Mouse (Mus musculus): ENCODE data around the gene Tulp4. TPM values are rescaled to one million over a fixed set of nuclear protein-coding genes. Genes with fewer than 3 reads are reported as not detected.

Gene Tulp4
- polyA plus RNA-seq, 1 experiment, result 58.8 TPM

GRCm38 (mm10) chr17:6178564-6179267 lies 72.5 kb downstream of the Tulp4 start:
- Histone ChIP-seq H3K27ac (ENCODE audit: control insufficient read depth, insufficient read depth, low read length) (no peak overlapping the region), H3K4me1 (replicated peaks; ENCODE audit: control insufficient read depth, insufficient read depth, low read length) (no peaks in the 10 kb centered on the region), H3K4me3 (ENCODE audit: control insufficient read depth, insufficient read depth, low read length) (no peak overlapping the region), H3K36me3 (ENCODE audit: control insufficient read depth, insufficient read depth, low read length) (no peaks in the 10 kb centered on the region), H3K27me3 (ENCODE audit: control insufficient read depth, insufficient read depth, low read length) (no peaks in the 10 kb centered on the region)
- DNase-seq, result no peak
- TF ChIP-seq CTCF (IDR thresholded peaks at IDR 0.05; ENCODE audit: borderline replicate concordance, control insufficient read depth, extremely low read depth, insufficient read depth, low read length, poor library complexity), result no peak
- TF ChIP-seq POLR2A (IDR thresholded peaks at IDR 0.05; ENCODE audit: control insufficient read depth, extremely low read depth, insufficient read depth, low read length, poor library complexity), result no peak
- WGBS, result over 99% methylated on average over 6 of the region's 6 CpGs

DNA sequence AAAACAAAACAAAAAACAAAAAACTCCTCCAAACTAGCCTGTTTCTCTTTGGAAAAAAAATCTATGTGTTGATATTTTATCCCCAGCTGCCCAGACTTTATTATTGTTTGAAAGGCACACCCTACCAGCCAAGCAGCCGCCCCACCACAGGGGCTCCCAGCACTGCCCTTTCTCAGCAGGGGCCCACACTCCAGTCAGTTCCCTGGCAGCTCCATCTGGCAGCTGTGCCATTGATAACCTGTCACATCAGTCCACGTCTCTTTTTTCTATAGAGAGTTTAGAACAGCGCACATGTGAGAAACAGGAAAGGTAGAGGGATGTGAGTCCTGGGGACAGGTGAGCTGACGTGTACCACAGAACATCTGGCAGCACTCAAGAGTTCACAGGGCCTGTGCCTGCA lies 73.2 kb downstream of the Tulp4 start:
- H3K4me3 ChIP-seq (ENCODE audit: control insufficient read depth, insufficient read depth, low read length), result no peak overlapping the region
- WGBS, result 89% methylated on average over 4 of the region's 4 CpGs
- TF ChIP-seq POLR2A (IDR thresholded peaks at IDR 0.05; ENCODE audit: control insufficient read depth, extremely low read depth, insufficient read depth, low read length, poor library complexity) (no peak), CTCF (IDR thresholded peaks at IDR 0.05; ENCODE audit: borderline replicate concordance, control insufficient read depth, extremely low read depth, insufficient read depth, low read length, poor library complexity) (no peak)
- no peak for DNase-seq
- H3K27ac ChIP-seq (ENCODE audit: control insufficient read depth, insufficient read depth, low read length), result no peak overlapping the region
- no peaks in the 10 kb centered on the region for H3K36me3 ChIP-seq (ENCODE audit: control insufficient read depth, insufficient read depth, low read length)
- no peaks in the 10 kb centered on the region for H3K4me1 ChIP-seq (replicated peaks; ENCODE audit: control insufficient read depth, insufficient read depth, low read length)
- no peaks in the 10 kb centered on the region for H3K27me3 ChIP-seq (ENCODE audit: control insufficient read depth, insufficient read depth, low read length)

DNA sequence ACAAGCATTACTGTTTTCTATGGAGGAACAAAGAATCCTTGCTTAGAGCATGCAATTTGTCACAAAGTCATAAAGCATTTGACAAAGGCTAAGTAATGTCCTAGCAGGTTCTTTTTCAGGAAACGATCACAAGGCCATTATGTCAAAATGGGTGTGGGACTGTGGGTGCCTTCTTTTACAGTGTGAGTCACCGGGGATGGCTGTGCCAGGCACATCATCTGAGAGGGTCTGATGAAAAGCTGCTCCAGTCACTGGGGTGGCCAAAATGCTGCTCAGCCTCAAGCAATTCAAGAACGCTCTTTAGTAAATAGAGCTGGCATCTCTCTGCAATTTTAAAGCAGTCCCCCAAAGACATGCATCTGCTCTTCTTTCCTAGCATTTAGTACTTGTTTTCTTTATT lies 74.2 kb downstream of the Tulp4 start:
- no peaks in the 10 kb centered on the region for H3K4me1 ChIP-seq (replicated peaks; ENCODE audit: control insufficient read depth, insufficient read depth, low read length)
- WGBS, result 87% methylated on average over 3 of the region's 3 CpGs
- H3K4me3 ChIP-seq (ENCODE audit: control insufficient read depth, insufficient read depth, low read length), result no peak overlapping the region
- no peaks in the 10 kb centered on the region for H3K27me3 ChIP-seq (ENCODE audit: control insufficient read depth, insufficient read depth, low read length)
- no peak for DNase-seq
- no peaks in the 10 kb centered on the region for H3K36me3 ChIP-seq (ENCODE audit: control insufficient read depth, insufficient read depth, low read length)
- no peak for TF ChIP-seq CTCF (IDR thresholded peaks at IDR 0.05; ENCODE audit: borderline replicate concordance, control insufficient read depth, extremely low read depth, insufficient read depth, low read length, poor library complexity)
- TF ChIP-seq POLR2A (IDR thresholded peaks at IDR 0.05; ENCODE audit: control insufficient read depth, extremely low read depth, insufficient read depth, low read length, poor library complexity), result no peak
- no peak overlapping the region for H3K27ac ChIP-seq (ENCODE audit: control insufficient read depth, insufficient read depth, low read length)

GRCm38 (mm10) chr17:6182715-6183114 lies 76.5 kb downstream of the Tulp4 start:
- TF ChIP-seq CTCF (IDR thresholded peaks at IDR 0.05; ENCODE audit: borderline replicate concordance, control insufficient read depth, extremely low read depth, insufficient read depth, low read length, poor library complexity), result no peak
- TF ChIP-seq POLR2A (IDR thresholded peaks at IDR 0.05; ENCODE audit: control insufficient read depth, extremely low read depth, insufficient read depth, low read length, poor library complexity), result no peak
- H3K4me3 ChIP-seq (ENCODE audit: control insufficient read depth, insufficient read depth, low read length), result no peak overlapping the region
- 97% methylated on average over 4 of the region's 4 CpGs for WGBS
- DNase-seq, result no peak
- H3K27ac ChIP-seq (ENCODE audit: control insufficient read depth, insufficient read depth, low read length), result no peak overlapping the region
- H3K4me1 ChIP-seq (replicated peaks; ENCODE audit: control insufficient read depth, insufficient read depth, low read length), result no peaks in the 10 kb centered on the region
- no peaks in the 10 kb centered on the region for H3K36me3 ChIP-seq (ENCODE audit: control insufficient read depth, insufficient read depth, low read length)
- H3K27me3 ChIP-seq (ENCODE audit: control insufficient read depth, insufficient read depth, low read length), result no peaks in the 10 kb centered on the region

DNA sequence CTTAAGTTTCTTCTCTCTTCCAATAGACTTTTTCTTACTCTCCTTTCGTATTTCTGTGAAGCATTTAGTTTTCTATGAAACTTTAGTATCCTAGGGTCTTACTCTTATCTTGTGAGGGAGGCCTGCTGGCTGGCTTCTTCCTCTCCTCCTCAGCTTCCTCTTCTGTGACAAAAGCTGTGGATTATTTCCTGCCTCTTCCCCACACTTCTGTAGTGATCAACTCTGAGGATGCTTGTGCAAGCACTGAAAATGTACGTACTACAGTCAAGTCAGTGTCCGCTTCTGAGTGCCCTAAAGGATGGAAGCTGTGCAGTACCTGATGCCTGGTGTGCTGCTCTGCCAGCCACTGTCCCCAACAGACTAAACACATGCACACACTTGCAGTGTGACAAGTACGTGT lies 80.4 kb downstream of the Tulp4 start:
- no peak overlapping the region for H3K4me3 ChIP-seq (ENCODE audit: control insufficient read depth, insufficient read depth, low read length)
- no peaks in the 10 kb centered on the region for H3K27me3 ChIP-seq (ENCODE audit: control insufficient read depth, insufficient read depth, low read length)
- WGBS, result 82% methylated on average over 4 of the region's 4 CpGs

GRCm38 (mm10) chr17:6187183-6187582 lies 80.9 kb downstream of the Tulp4 start:
- WGBS, result 94% methylated on average over 8 of the region's 8 CpGs
- Histone ChIP-seq H3K4me1 (replicated peaks; ENCODE audit: control insufficient read depth, insufficient read depth, low read length) (no peaks in the 10 kb centered on the region), H3K27me3 (ENCODE audit: control insufficient read depth, insufficient read depth, low read length) (no peaks in the 10 kb centered on the region), H3K27ac (ENCODE audit: control insufficient read depth, insufficient read depth, low read length) (no peak overlapping the region), H3K36me3 (ENCODE audit: control insufficient read depth, insufficient read depth, low read length) (no peaks in the 10 kb centered on the region), H3K4me3 (ENCODE audit: control insufficient read depth, insufficient read depth, low read length) (no peak overlapping the region)
- TF ChIP-seq POLR2A (IDR thresholded peaks at IDR 0.05; ENCODE audit: control insufficient read depth, extremely low read depth, insufficient read depth, low read length, poor library complexity) (no peak), CTCF (IDR thresholded peaks at IDR 0.05; ENCODE audit: borderline replicate concordance, control insufficient read depth, extremely low read depth, insufficient read depth, low read length, poor library complexity) (no peak)
- DNase-seq, result no peak

More for the DNA sequence above, 80.4 kb downstream of the Tulp4 start:
- TF ChIP-seq CTCF (IDR thresholded peaks at IDR 0.05; ENCODE audit: borderline replicate concordance, control insufficient read depth, extremely low read depth, insufficient read depth, low read length, poor library complexity) (no peak), POLR2A (IDR thresholded peaks at IDR 0.05; ENCODE audit: control insufficient read depth, extremely low read depth, insufficient read depth, low read length, poor library complexity) (no peak)
- DNase-seq, result no peak
- Histone ChIP-seq H3K36me3 (ENCODE audit: control insufficient read depth, insufficient read depth, low read length) (no peaks in the 10 kb centered on the region), H3K4me1 (replicated peaks; ENCODE audit: control insufficient read depth, insufficient read depth, low read length) (no peaks in the 10 kb centered on the region), H3K27ac (ENCODE audit: control insufficient read depth, insufficient read depth, low read length) (no peak overlapping the region)

GRCm38 (mm10) chr17:6189207-6189606 lies 83.0 kb downstream of the Tulp4 start:
- Histone ChIP-seq H3K27me3 (ENCODE audit: control insufficient read depth, insufficient read depth, low read length) (no peaks in the 10 kb centered on the region), H3K4me3 (ENCODE audit: control insufficient read depth, insufficient read depth, low read length) (no peak overlapping the region), H3K27ac (ENCODE audit: control insufficient read depth, insufficient read depth, low read length) (no peak overlapping the region), H3K36me3 (ENCODE audit: control insufficient read depth, insufficient read depth, low read length) (no peaks in the 10 kb centered on the region), H3K4me1 (replicated peaks; ENCODE audit: control insufficient read depth, insufficient read depth, low read length) (no peaks in the 10 kb centered on the region)
- TF ChIP-seq POLR2A (IDR thresholded peaks at IDR 0.05; ENCODE audit: control insufficient read depth, extremely low read depth, insufficient read depth, low read length, poor library complexity), result no peak
- TF ChIP-seq CTCF (IDR thresholded peaks at IDR 0.05; ENCODE audit: borderline replicate concordance, control insufficient read depth, extremely low read depth, insufficient read depth, low read length, poor library complexity), result no peak
- 78% methylated on average over 5 of the region's 5 CpGs for WGBS
- no peak for DNase-seq
